Mouse (Mus musculus): ENCODE data around the gene Lima1. TPM values are rescaled to one million over a fixed set of nuclear protein-coding genes. Genes with fewer than 3 reads are reported as not detected.
A peak's percentile ranks its signal among the peaks of the same experiment; 100 is the strongest.

Lima1 gene
- polyA plus RNA-seq, 1 experiment from 2014 or later: 27.0 TPM

DNA sequence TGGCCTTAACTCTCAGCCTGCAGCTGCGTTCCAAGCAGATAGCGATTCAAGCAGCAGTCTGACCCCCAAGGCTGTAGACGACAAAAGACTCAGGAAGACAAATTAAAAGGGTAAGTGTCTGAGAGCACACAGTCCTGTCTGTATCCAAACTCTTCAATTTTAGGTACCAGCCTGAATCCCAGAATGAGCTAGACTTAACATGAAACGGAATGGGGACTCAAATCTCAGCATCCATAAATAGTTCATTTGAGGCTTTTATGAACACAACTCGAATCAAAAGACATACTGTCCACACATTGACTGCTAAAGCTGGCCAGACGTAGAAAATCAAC, 56.2 kb downstream of the Lima1 start:
- H3K27me3 ChIP-seq (replicated peaks; ENCODE audit: control insufficient read depth, insufficient read depth, low read length): no peaks in the 10 kb centered on the region
- H3K4me2 ChIP-seq (ENCODE audit: low read length): peak overlapping the region; percentile 45
- H3K4me3 ChIP-seq (ENCODE audit: low read depth, low read length): peak overlapping the region; percentile 9
- ATAC-seq (peak; percentile 32), DNase-seq (ENCODE audit: low spot score) (no peak)
- H3K9me3 ChIP-seq (replicated peaks; ENCODE audit: control insufficient read depth, low read length): no peaks in the 10 kb centered on the region
- peak overlapping the region; percentile 18 for H3K9ac ChIP-seq (ENCODE audit: low read length)
- WGBS: 27% methylated on average over 6 of the region's 6 CpGs
- H3K36me3 ChIP-seq (ENCODE audit: control insufficient read depth, insufficient read depth, low read length): 0 out of 2 replicates have a peak, but pooled peaks cover 5% of the 10 kb centered on the region
- H3K4me1 ChIP-seq (ENCODE audit: control insufficient read depth, insufficient read depth, low read length): peaks cover 12% of the 10 kb centered on the region
- peak overlapping the region; percentile 81 for H3K27ac ChIP-seq (ENCODE audit: low read depth, low read length)

GRCm38 (mm10) chr15:99818321-99819108, 56.7 kb downstream of the Lima1 start:
- H3K36me3 ChIP-seq (ENCODE audit: control insufficient read depth, insufficient read depth, low read length): 0 out of 2 replicates have a peak, but pooled peaks cover 5% of the 10 kb centered on the region
- WGBS: 5% methylated on average over 13 of the region's 13 CpGs
- peak overlapping the region; percentile 81 for H3K27ac ChIP-seq (ENCODE audit: low read depth, low read length)
- peaks cover 12% of the 10 kb centered on the region for H3K4me1 ChIP-seq (ENCODE audit: control insufficient read depth, insufficient read depth, low read length)
- DNase-seq (ENCODE audit: low spot score): peak; percentile 83
- no peaks in the 10 kb centered on the region for H3K9me3 ChIP-seq (replicated peaks; ENCODE audit: control insufficient read depth, low read length)
- peak overlapping the region; percentile 9 for H3K4me3 ChIP-seq (ENCODE audit: low read depth, low read length)
- peak overlapping the region; percentile 45 for H3K4me2 ChIP-seq (ENCODE audit: low read length)
- peak; percentile 69 for ATAC-seq
- H3K9ac ChIP-seq (ENCODE audit: low read length): peak overlapping the region; percentile 18; the same call in 1 of the 2 replicates
- no peaks in the 10 kb centered on the region for H3K27me3 ChIP-seq (replicated peaks; ENCODE audit: control insufficient read depth, insufficient read depth, low read length)

DNA sequence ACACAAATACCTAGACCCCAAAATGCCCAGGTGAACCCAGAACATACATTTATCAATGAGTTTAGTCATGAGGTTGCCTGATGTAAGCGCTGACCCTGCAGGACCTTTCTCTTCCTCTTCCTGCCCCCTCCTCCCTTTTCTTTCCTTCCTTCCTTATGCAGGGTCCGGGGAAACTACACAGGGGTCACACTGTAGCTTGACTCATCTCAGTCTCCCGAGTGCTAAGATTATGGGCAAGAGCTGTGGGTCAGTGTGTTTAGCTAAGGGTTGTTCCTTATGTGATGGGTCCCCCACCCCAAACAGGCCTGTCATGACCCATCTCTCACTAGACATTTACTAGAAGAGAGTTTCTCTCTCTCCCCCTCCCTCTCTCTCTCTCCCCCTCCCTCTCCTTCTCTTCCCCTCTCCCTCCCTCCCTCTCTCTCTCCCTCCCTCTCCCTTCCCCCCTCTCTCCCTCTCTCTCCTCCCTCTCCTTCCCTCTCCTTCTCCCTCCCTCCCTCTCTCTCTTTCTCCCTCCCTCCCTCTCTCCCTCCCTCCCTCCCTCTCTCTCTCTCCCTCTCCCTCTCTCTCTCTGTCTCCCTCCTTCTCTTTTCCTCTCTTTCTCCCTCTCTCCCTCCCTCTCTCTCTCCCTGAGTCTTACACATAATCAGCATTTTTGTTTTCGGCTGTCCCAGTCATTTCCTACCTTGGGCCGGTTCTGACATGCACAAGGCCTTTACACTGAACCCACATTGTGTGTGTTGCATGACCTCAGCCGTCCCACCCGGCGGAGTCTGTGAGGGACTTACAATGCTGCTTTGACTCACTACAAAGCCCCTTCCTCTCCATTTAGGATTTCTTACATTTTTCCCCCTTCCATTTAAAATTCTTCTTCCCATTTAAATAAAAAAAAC, 57.7 kb downstream of the Lima1 start:
- Histone ChIP-seq H3K4me3 (ENCODE audit: low read depth, low read length) (no peak overlapping the region), H3K4me1 (ENCODE audit: control insufficient read depth, insufficient read depth, low read length) (peaks cover 12% of the 10 kb centered on the region), H3K9ac (ENCODE audit: low read length) (0 out of 2 replicates have a peak overlapping the region, but pooled peaks have one; percentile 26), H3K27me3 (replicated peaks; ENCODE audit: control insufficient read depth, insufficient read depth, low read length) (no peaks in the 10 kb centered on the region), H3K9me3 (replicated peaks; ENCODE audit: control insufficient read depth, low read length) (no peaks in the 10 kb centered on the region), H3K36me3 (ENCODE audit: control insufficient read depth, insufficient read depth, low read length) (0 out of 2 replicates have a peak, but pooled peaks cover 7% of the 10 kb centered on the region), H3K4me2 (ENCODE audit: low read length) (peak overlapping the region; percentile 45), H3K27ac (ENCODE audit: low read depth, low read length) (peak overlapping the region; percentile 81)
- peak; percentile 75 for ATAC-seq
- whole genome bisulfite sequencing: 26% methylated on average over 8 of the region's 8 CpGs
- peak; percentile 74 for DNase-seq (ENCODE audit: low spot score)

DNA sequence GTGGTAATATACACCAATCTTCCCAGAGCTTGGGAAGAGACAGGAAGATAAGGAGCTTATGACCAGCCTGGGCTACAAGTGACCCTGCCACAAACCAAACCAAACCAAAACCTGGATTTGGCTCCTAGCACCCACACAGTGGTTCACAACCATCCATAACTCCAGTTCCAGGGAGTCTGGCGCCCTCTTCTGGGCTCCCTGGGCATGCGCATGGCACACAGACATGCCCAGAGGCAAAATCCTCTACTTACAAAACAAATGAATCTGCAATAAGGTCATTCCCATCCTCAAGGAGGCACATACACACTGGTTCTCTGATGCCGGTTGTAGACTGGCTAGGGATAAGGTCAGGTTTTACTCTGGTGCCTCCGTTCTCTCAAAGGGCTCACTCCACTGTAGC, 59.3 kb downstream of the Lima1 start:
- H3K4me2 ChIP-seq (ENCODE audit: low read length): no peak overlapping the region
- no peaks in the 10 kb centered on the region for H3K27me3 ChIP-seq (replicated peaks; ENCODE audit: control insufficient read depth, insufficient read depth, low read length)
- H3K4me1 ChIP-seq (ENCODE audit: control insufficient read depth, insufficient read depth, low read length): peaks cover 12% of the 10 kb centered on the region
- no peak overlapping the region for H3K4me3 ChIP-seq (ENCODE audit: low read depth, low read length)
- no peak overlapping the region for H3K27ac ChIP-seq (ENCODE audit: low read depth, low read length)
- ATAC-seq (no peak), DNase-seq (ENCODE audit: low spot score) (no peak)
- no peaks in the 10 kb centered on the region for H3K9me3 ChIP-seq (replicated peaks; ENCODE audit: control insufficient read depth, low read length)
- no peak overlapping the region for H3K9ac ChIP-seq (ENCODE audit: low read length)
- 90% methylated on average over 4 of the region's 4 CpGs for WGBS
- H3K36me3 ChIP-seq (ENCODE audit: control insufficient read depth, insufficient read depth, low read length): 0 out of 2 replicates have a peak, but pooled peaks cover 7% of the 10 kb centered on the region

DNA sequence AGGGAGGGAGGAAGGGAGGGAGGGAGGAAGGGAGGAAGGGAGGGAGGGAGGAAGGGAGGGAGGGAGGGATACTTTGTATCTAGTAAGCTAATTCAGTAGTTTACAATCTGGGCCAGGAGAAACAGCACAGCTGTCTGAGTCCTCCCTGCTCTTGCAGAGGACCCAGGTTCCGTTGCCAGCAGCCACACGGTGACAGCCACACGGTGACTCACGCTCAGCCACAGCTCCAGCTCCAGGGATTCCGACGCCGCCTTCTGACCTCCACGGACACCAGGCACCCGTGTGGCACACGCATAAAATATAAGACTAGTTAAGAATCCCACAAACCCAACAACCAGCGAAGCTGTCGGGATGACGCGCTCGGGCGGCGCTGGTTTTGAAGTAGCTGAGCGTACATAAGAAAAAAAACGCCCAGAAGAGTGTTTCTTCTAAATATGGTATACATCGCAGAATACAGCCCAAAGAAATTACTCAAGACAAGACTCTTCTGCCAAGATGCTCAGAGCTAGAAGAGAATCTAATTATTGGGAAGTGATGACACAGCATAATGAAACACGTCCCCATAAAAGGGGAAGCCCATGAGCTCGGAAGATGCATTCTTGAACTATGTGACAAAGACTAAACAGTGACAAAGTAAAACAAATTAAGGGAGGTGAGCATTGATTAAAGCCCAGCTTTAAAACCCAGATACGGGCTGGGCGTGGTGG, 60.5 kb downstream of the Lima1 start:
- Histone ChIP-seq H3K9ac (ENCODE audit: low read length) (no peak overlapping the region), H3K27ac (ENCODE audit: low read depth, low read length) (no peak overlapping the region), H3K9me3 (replicated peaks; ENCODE audit: control insufficient read depth, low read length) (no peaks in the 10 kb centered on the region), H3K4me1 (ENCODE audit: control insufficient read depth, insufficient read depth, low read length) (peaks cover 12% of the 10 kb centered on the region), H3K4me2 (ENCODE audit: low read length) (no peak overlapping the region), H3K4me3 (ENCODE audit: low read depth, low read length) (no peak overlapping the region), H3K27me3 (replicated peaks; ENCODE audit: control insufficient read depth, insufficient read depth, low read length) (no peaks in the 10 kb centered on the region), H3K36me3 (ENCODE audit: control insufficient read depth, insufficient read depth, low read length) (0 out of 2 replicates have a peak, but pooled peaks cover 7% of the 10 kb centered on the region)
- DNase-seq (ENCODE audit: low spot score) (no peak), ATAC-seq (no peak)
- WGBS: 90% methylated on average over 24 of the region's 24 CpGs

DNA sequence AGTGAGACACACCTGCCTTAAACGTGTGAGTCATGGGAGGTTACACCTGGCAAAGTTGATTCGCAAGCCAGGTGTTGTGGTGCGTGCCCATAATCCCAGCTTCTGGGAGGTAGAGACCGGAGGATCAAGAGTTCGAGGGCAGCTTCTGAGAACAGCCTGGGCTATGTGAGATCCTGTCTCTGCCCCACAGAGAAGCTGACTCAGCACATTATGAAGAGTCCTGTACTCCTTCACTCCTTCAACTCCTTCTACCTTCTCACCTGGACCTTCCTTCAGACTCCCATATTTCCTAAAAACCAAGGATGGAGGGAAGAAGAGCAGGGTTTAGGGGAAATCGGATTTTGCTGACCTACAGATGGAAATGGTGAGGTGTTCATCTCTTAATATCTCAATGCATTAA, 61.6 kb downstream of the Lima1 start:
- no peak for DNase-seq (ENCODE audit: low spot score)
- peaks cover 2% of the 10 kb centered on the region; the same call in 1 of the 2 replicates for H3K4me1 ChIP-seq (ENCODE audit: control insufficient read depth, insufficient read depth, low read length)
- H3K36me3 ChIP-seq (ENCODE audit: control insufficient read depth, insufficient read depth, low read length): 0 out of 2 replicates have a peak, but pooled peaks cover 7% of the 10 kb centered on the region
- no peak overlapping the region for H3K27ac ChIP-seq (ENCODE audit: low read depth, low read length)
- no peak overlapping the region for H3K9ac ChIP-seq (ENCODE audit: low read length)
- H3K4me2 ChIP-seq (ENCODE audit: low read length): no peak overlapping the region
- H3K4me3 ChIP-seq (ENCODE audit: low read depth, low read length): no peak overlapping the region
- ATAC-seq: no peak
- WGBS: 97% methylated on average over 6 of the region's 6 CpGs
- H3K27me3 ChIP-seq (replicated peaks; ENCODE audit: control insufficient read depth, insufficient read depth, low read length): no peaks in the 10 kb centered on the region
- no peaks in the 10 kb centered on the region for H3K9me3 ChIP-seq (replicated peaks; ENCODE audit: control insufficient read depth, low read length)

DNA sequence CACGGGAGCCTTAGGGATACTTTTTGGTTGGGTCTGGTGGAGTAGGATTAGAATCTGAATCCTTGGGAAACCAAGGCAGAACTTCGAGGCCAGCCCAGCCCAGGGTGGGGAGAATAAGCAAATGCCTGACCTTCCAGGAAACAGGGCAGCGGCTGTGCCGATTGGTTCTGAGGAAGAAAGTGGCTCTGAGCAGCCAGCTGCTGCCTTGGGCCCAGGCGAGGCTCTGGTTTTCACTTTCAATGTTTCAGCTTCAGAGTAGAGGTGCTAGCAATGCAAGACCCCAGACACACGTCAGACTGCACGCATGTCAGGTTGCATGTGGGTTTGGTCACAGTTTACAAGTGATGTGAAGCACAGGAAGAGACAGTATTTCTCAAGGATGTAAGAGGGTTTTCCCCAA, 63.2 kb downstream of the Lima1 start:
- ATAC-seq: no peak

More for the DNA sequence above, 63.2 kb downstream of the Lima1 start:
- Histone ChIP-seq H3K9me3 (replicated peaks; ENCODE audit: control insufficient read depth, low read length) (no peaks in the 10 kb centered on the region), H3K4me3 (ENCODE audit: low read depth, low read length) (no peak overlapping the region), H3K27me3 (replicated peaks; ENCODE audit: control insufficient read depth, insufficient read depth, low read length) (no peaks in the 10 kb centered on the region), H3K4me2 (ENCODE audit: low read length) (no peak overlapping the region), H3K4me1 (ENCODE audit: control insufficient read depth, insufficient read depth, low read length) (peaks cover 6% of the 10 kb centered on the region), H3K27ac (ENCODE audit: low read depth, low read length) (peak overlapping the region; percentile 3; the same call in 1 of the 2 replicates), H3K36me3 (ENCODE audit: control insufficient read depth, insufficient read depth, low read length) (0 out of 2 replicates have a peak, but pooled peaks cover 7% of the 10 kb centered on the region), H3K9ac (ENCODE audit: low read length) (no peak overlapping the region)
- DNase-seq (ENCODE audit: low spot score): no peak
- WGBS: 77% methylated on average over 7 of the region's 7 CpGs

Data from forebrain, embryonic 14.5 days (tissue).